Mouse (Mus musculus): ENCODE measurements around the gene Glmp.
"Not testable (repeated sequence)": the region's sequence is repeated elsewhere in the genome, so short reads cannot be mapped to it uniquely, and the experiment has no call there.

The Glmp gene

DNA sequence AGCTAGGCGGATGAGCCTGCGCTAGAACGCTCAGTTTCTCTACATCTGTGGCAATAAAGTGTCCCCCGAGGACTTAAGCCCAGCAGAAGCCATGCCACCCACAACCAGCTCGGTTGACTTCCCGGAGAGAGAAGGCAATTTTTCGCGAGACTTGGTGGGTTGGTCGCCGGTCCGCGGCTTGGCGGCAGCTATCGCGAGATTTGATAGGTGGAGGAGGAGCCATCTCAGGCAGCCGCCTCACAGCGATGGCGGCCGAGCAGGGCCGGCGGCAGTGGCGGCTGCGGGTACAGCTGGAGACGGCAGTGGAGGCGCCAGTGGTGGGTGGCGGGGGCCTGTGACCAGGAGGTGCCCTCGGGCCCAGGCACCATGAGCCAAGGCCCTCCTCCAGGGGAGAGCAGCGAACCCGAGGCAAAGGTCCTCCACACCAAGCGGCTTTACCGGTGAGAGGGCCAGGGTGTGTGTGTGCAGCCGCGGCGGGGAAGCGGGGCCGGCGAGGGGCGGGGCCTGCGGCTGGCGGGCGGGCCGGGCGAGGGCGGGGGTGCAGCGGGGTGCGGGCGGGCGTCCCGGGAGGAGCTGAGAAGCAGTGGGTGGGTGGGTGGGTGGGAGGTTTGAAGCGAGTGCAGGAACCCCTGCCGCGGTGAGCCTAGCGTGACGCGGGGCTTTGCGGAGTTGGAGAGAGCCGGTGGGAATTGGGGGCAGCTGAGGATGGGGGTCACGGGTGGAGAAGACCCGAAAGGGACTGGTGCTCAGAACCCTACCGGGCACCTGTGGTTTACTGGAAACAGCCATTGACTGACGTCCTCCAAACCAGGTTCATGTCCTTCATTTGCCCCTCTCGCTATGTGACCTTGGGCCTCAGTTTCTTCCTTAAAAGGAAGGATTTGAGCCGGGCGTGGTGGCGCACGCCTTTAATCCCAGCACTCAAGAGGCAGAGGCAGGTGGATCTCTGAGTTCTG is 11.5 kb downstream of the Glmp start, which contains the start of the genes Tmem79 and Smg5:
TSS of gene Tmem79 (minus strand) at position 91 of the 956 bp plus-strand sequence.
TSS of gene Smg5 (plus strand) at position 203 of the 956 bp plus-strand sequence.
- peak; percentile 90 for DNase-seq (ENCODE audit: low read depth, low spot score)

DNA sequence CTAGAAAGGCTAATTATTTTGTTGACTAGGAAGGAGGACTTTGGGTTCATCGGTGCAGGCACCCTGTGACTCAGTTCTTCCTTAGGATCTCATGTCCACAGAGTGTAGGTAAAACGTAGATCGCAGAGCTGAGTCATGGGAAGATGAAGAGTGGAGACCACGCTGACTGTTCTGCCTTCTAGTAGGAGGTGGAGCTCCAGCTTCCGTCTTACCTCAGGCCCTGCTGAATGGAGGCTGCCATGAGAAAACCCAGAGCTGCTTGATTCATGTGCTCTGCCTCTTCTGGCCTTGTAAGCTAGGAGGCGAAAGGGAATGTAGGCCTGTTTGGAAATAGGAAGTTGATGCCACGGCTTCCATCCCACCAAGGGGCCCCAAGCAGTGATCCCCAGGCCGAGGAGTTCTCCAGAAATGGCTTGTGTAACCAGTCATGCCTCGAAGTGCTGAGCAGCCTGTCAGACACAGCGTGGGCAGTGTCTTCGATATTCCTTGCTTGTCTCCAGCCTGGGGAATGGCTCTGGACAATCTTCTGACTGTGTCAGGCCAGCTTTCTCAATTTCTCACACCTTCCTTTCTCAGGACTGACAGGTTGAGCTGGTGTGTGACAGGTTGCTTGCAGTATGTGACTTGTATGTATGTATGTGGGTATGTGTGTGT is 12.7 kb downstream of the Glmp start:
- DNase-seq (ENCODE audit: low read depth, low spot score), result no peak

DNA sequence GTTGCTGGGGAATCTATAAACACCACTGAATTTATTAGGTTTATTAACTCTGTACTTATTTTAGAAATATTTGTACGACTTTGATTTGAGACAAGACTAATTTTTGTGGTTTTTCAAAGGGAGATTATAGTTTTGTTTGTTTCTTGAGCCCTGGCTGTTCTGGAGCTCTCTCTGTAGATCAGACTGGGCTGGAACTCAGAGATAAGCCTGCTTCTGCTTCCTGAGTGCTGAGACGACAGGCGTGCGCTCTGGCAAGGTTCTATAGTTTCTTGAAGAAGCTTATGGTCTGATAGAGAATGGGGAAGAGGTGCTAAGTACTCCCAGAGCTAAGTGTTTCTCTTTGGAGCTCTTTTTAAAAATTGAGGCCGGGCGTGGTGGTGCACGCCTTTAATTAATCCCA is 13.5 kb downstream of the Glmp start:
- no peak for DNase-seq (ENCODE audit: low read depth, low spot score)

DNA sequence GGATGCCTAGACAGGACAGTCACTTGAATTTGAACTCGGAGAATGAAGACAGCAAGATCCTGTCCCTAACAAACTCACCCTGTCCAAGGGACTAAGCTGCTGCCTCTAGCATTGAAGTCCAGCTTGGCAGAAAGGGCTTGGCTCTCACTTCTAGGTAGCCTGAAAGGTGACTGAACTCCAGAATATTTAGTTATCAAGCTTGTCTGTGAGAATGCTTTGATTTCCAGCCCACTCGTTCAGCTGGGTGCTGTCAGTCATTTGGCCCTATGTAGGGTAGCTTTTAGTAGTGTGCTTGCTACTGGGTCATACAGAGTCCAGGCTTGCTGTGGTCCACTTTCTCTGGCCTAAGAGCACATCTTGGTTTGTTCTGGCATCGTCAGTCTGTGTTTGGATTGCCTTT is 14.2 kb downstream of the Glmp start:
- no peak for DNase-seq (ENCODE audit: low read depth, low spot score)

DNA sequence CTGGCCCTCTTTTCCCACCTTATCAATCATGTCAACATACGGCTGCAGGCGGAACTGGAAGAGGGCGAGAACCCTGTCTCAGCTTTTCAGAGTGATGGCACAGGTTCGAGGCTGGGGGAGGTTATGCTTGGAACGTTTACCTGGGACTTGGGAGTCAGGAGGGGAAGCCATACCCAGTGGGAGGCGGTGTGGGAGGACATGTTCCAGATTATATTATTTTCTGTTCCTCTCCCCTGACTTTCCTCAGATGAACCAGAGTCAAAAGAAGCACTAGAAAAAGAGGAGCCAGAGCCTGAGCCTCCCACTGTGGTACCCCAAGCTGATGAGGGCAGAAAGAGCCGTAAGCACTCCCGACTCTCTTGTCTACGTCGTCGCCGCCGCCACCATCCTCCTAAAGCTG is 25.9 kb downstream of the Glmp start:
- no peak for DNase-seq (ENCODE audit: low read depth, low spot score)

DNA sequence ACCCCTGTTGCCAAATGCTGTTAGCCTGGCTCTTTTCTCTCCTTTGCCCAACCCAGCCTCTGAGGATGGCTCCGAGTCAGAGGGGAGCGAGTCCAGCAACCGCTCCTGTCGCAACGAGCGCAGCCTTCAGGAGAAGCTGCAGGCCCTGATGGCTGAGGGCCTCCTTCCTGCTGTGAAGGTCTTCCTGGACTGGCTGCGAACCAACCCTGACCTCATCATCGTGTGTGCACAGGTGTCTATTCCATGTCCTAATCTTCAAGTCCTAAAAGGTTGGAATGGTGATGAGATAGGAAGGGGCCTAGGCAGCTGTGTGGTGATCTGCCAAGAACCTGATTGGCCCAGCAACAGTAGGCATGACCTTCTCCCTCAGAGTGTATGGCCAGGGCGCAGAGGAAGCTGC is 28.1 kb downstream of the Glmp start:
- no peak for DNase-seq (ENCODE audit: low read depth, low spot score)

DNA sequence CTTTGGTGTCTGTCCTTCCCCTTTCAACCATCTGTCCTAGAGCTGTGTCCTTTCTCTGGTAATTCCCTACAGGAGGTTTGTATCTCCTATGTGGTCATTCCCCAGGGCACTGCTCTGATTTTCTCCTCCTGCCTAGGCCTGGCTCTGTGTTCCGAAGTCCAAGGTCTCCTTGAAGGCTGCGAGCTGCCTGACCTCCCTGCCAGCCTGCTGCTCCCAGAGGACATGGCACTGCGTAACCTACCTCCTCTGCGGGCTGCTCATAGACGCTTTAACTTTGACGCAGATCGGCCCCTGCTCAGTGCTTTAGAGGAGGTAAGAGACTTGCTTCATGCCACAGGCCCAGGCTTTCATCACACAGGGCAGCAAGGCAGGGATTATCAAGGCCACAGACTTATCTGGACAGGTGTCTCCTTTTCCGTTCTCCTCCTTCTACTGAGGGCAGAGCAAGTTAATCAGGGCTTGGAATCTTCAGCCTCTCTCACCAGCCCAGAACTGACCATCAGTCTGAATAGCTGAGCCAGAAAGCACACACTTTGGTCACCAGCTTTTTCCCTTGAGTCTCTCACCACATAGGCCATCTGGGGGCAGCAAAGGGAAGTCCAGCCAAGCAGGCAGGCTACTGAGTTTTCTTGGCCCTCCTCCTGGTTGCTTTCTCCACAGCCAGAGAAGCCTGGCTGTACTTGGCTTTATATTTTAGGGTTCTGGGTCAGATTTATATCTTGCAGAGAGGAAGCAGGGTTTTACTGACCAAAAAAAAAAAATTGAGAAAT is 29.8 kb downstream of the Glmp start:
- DNase-seq (ENCODE audit: low read depth, low spot score), result no peak

DNA sequence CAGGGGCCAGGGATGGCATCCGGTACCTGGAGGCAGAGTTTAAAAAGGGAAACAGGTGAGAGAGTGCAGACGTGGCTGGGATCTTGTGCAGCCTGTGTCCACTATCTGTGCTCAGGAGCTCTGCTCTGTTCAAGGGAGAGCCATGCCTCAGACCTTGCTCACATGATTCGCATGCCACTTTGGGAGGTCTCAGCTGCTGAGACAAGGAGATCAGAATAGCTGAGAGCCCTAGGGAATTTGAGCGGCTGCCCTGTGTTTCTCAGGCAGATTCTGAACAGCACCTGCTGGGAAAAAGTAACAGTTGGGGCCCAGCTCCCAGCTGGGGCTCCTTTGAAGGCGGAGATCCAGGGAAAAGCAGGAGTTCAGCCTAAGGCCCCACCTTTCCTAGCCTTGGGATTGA is 34.8 kb downstream of the Glmp start:
- no peak for DNase-seq (ENCODE audit: low read depth, low spot score)

DNA sequence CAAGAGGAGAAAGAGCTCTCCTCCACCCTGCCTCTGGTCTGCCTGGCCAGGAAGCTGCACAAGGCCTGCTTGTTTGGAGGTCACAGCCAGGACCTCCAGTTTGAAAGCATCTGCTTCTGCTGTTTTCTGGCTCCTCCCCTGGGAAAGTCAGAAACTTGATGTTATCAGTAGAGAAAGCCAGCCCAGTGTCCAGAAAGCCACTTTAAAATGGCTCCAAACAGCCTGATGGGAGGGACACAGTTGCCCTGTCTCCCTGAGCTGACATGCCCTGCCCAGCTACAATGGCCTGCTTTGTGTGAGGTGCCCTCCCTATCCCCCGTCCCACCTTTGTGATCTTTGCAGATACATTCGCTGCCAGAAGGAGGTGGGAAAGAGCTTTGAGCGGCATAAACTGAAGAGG is 35.2 kb downstream of the Glmp start:
- DNase-seq (ENCODE audit: low read depth, low spot score), result no peak

DNA sequence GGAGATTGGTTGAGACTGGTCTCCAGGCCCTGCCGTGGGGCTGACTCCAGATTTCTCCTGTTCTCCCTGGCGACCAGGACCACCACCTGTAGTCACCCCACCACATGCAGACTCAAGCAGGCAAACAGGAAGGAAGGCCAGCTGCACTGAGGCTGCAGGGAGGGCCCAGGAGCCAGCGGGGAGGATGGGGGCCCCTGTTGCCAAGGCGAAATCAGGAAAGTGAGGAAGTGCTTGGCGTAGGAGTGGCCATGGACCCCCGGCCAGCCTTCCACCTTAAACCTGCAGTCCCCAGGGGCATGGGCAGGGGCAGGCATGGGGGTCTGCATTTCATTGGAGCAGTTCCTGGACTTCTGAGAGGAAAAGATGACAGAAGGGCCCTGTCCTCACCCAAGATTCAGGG is 36.3 kb downstream of the Glmp start:
- no peak for DNase-seq (ENCODE audit: low read depth, low spot score)

DNA sequence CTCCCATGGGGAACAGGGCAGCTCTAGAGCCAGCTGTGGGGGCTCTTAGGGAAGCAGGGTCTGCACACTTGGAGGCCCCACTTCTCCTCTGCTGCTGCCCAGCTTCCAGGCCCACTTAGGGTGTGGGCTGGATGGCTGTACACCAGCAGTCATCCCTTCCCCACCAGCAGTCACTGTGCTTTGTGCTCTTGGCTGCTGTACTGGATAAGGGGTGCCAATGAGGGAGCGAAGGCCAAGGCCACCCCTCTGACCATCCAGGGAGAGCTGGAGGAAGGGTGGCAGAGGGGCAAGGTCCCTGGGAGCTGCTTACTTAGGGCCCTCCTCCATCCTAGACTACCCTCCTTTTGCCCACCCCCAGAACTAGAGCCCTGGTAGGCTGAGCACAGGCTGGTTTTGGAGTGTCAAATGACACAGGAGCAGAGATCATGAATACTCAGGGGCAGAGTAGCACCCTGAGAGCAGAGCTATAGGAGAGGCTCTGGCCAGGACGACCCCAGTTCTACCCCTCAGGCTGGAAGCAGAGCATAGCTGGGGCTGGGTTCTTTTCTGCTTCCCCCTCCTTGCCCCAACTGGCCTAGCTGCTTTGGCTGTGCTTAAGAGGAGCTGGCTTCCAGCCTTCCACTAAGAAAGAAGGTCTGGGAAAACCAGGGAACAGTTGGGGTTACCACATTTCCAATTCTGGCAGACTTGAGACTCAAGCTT is 36.9 kb downstream of the Glmp start:
- DNase-seq (ENCODE audit: low read depth, low spot score), result no peak

DNA sequence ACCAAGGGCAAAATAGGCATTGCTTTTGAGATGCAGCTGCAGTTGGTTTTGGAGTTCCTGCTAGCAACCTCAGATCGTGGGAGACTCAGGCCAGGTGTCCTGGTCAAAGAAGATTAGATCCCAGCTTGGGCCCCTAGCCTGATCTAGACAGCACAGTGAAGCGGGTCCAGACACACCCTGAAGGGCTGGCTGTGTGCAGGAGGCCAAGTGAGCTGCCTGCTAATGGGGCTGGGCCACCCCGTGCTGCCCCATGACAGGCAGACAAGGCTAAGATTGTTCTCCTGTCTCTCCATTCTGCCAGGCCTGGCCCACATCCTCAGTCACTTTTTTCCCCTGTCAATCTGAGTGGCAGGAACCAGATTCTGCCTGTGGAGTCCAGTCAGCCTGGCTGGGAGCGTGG is 38.9 kb downstream of the Glmp start:
- DNase-seq (ENCODE audit: low read depth, low spot score), result no peak

DNA sequence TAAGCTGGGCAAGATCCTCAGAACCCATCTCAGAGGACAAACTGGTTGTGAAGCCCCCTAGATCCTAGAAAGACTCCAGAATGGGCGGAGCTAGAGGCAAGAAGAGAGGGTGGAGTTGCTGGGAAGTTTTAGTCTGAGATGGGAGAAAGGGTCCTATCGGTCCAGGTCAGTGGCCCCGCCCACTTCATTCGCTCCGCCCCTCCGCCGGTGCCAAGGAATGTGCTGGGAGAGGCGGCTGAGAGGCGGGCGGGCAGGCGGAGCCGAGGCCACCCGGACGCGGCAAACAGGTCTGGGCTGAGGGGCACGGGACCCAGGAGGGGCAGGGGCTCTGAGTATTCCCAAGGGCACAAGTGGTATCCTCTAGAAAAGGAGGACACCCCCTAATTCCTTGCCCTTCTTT is 39.5 kb downstream of the Glmp start, which contains the start of gene Paqr6:
TSS of gene Paqr6 (plus strand) at position 248 of the 400 bp plus-strand sequence.
- DNase-seq (ENCODE audit: low read depth, low spot score), result no peak

DNA sequence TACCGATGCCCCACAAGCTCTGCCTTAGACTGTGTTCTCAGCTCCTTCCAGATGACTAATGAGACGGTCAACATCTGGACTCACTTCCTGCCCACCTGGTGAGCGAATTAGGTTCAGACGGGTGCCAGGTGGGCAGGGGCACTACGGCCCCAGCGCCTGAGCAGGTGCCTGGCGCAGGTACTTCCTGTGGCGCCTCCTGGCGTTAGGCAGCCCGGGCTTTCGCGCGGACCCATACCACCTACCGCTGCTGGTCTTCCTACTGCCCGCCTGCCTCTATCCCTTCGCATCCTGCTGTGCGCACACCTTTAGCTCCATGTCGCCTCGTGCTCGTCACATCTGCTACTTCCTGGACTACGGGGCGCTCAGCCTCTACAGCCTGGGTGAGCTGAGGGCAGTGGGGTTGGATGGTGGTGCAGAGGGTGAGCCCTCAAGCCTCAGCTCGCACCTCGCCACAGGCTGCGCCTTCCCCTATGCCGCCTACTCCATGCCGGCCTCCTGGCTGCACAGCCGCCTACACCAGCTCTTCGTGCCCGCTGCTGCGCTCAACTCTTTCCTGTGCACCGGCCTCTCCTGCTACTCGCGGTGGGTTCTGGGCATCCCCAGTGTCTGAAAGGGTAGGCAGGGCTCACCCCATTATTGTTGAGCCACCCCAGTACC is 41.0 kb downstream of the Glmp start:
- DNase-seq (ENCODE audit: low read depth, low spot score), result no peak

DNA sequence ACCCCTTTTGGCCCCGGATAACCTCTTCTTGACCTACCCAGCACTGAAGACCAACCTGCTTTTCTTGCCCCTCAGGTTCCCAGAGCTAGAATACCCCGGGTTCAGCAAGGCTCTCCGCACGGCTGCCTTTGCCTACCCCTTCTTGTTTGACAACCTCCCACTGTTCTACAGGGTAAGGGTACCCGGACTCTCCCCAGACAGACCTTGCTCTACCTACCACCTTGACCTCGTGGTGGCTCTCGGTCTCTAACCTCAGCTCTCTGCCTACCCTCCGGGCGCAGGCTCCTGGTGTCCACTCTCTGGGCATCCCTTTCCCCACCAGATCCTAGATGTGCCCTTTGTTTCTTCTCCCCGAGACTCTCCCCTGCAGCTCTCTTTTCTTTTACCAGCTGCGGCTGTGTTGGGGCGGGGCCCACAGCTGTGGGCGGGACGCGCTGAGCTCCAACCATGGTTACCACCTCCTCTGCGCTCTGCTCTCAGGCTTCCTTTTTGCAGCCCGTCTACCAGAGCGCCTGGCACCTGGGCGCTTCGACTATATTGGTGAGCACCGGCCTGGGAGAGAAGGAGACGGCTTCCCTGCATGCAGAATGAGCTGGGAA is 42.1 kb downstream of the Glmp start:
- not testable (repeated sequence) for DNase-seq (ENCODE audit: low read depth, low spot score)

DNA sequence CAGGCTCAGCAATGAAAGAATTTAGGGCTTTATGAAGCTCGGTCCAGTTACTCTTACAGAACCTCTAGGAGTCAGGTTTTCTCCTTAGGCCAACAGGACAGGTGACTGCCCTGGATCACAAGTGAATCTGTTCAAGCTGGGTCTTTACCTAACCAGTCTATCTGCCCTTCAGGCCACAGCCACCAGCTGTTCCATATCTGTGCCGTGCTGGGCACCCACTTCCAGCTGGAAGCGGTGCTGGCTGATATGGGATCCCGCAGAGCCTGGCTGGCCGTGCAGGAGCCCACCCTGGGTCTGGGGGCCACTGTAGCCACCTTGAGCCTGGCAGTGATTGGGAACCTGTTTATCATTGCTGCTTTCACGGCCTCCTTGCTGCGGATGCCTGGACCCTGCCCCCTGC is 42.7 kb downstream of the Glmp start:
- DNase-seq (ENCODE audit: low read depth, low spot score), result not testable (repeated sequence)

DNA sequence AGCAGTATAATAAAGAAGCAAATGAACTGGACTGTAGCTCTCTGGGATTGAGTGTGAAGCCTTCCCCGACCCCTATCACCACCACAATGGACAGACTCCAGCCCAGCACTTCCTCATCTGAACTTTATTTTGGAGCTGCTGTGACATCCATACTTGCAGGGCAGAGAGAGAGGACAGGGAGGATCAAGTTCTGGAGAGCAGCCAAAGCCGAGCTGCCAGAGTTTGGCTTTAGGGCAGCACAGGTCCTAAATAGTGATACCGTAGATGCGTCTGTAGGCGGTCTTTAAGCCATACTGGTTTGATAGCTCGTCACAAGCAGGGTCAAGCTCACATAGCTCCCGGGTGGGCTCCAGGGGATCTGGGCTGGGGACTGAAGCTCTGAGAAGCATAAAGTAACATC is 43.7 kb downstream of the Glmp start:
- DNase-seq (ENCODE audit: low read depth, low spot score), result not testable (repeated sequence)

DNA sequence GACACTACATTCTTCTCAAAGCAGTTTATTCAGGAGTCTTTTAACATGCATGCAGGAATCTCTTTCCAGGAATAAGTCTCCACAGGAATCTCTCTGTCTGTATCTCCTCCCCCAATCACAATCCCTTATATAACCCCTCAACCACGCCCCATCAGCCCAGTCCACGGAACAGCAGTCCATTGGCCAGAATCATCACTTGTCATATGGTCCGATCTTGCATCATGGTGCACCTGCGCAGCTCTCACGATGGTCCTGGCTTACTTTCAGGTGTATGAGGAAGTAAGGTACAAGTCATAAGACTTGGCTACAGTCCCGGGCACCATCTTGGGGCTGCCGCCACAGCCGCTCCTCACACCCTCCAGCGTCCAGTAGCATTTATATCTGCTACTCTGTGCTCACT is 47.8 kb downstream of the Glmp start, which contains the start of gene Bglap3:
TSS of gene Bglap3 (minus strand) at position 101 of the 400 bp plus-strand sequence.
- DNase-seq (ENCODE audit: low read depth, low spot score), result not testable (repeated sequence)

DNA sequence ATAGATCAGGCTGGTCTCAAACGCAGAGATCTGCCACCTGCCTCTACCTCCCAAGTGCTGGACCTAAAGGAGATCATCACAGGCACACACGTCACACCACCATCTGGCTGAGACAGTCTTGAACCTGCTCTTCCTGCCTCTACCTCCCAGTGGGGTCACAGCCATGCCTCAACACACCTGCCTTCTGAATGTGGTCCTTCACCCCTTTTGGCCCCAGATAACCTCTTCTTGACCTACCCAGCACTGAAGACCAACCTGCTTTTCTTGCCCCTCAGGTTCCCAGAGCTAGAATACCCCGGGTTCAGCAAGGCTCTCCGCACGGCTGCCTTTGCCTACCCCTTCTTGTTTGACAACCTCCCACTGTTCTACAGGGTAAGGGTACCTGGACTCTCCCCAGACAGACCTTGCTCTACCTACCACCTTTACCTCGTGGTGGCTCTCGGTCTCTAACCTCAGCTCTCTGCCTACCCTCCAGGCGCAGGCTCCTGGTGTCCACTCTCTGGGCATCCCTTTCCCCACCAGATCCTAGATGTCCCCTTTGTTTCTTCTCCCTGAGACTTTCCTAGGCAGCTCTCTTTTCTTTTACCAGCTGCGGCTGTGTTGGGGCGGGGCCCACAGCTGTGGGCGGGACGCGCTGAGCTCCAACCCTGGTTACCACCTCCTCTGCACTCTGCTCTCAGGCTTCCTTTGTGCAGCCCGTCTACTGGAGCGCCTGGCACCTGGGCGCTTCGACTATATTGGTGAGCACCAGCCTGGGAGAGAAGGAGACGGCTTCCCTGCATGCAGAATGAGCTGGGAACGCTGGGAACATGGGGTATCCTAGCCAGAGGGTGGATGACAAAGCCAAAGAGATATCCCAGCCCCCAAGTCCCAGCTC is 51.2 kb downstream of the Glmp start:
- not testable (repeated sequence) for DNase-seq (ENCODE audit: low read depth, low spot score)

Data from retina, postnatal 7 days (tissue).